In genomic region chr9:95404811-95405465, GRCm38 (mm10) we compare ENCODE assay signal across 8 mouse cellular contexts. TPM values are rescaled to one million over a fixed set of nuclear protein-coding genes. Genes with fewer than 3 reads are reported as not detected.
A peak's percentile ranks its signal among the peaks of the same experiment; 100 is the strongest.
DNase-seq lines count a peak whose midpoint lies in the region; ATAC-seq and TF ChIP-seq lines count a peak whose summit lies in the region.

No protein-coding gene starts in this region.

- H3K27me3 ChIP-seq in heart, embryonic 10.5 days (ENCODE audit: insufficient read depth, poor library complexity, severe bottlenecking): peaks cover 19% of the 10 kb centered on the region
- peaks cover 72% of the 10 kb centered on the region for H3K27me3 ChIP-seq in E14TG2a.4 (ENCODE audit: insufficient read depth, low read length)
- peaks cover 13% of the 10 kb centered on the region for H3K27me3 ChIP-seq in embryonic facial prominence, embryonic 13.5 days
- peaks cover 39% of the 10 kb centered on the region for H3K27me3 ChIP-seq in intestine, postnatal 0 days (replicated peaks; ENCODE audit: control insufficient read depth, insufficient read depth, low read length)
- H3K27me3 ChIP-seq in midbrain, embryonic 12.5 days: peaks cover 14% of the 10 kb centered on the region

- no peak for TF ChIP-seq CTCF in E14TG2a.4 (conservative IDR thresholded peaks at IDR 0.05; ENCODE audit: low read length)
- TF ChIP-seq CTCF in intestine, postnatal 0 days (IDR thresholded peaks at IDR 0.05; ENCODE audit: low read depth): no peak

- H3K36me3 ChIP-seq in heart, embryonic 10.5 days: no peaks in the 10 kb centered on the region
- H3K36me3 ChIP-seq in E14TG2a.4 (ENCODE audit: insufficient read depth, low read length): no peaks in the 10 kb centered on the region
- peaks cover 9% of the 10 kb centered on the region; the same call in 1 of the 2 replicates for H3K36me3 ChIP-seq in embryonic facial prominence, embryonic 13.5 days
- H3K36me3 ChIP-seq in intestine, postnatal 0 days (ENCODE audit: control insufficient read depth, insufficient read depth): no peaks in the 10 kb centered on the region; the same call in 1 of the 2 replicates
- no peaks in the 10 kb centered on the region for H3K36me3 ChIP-seq in midbrain, embryonic 12.5 days

- H3K9ac ChIP-seq in embryonic facial prominence, embryonic 13.5 days: peak overlapping the region; percentile 89
- H3K9ac ChIP-seq in intestine, postnatal 0 days (ENCODE audit: low read depth, low read length): no peak overlapping the region
- H3K9ac ChIP-seq in midbrain, embryonic 12.5 days (replicated peaks): no peak overlapping the region

- peak overlapping the region; percentile 94 for H3K4me2 ChIP-seq in embryonic facial prominence, embryonic 13.5 days
- peak overlapping the region; percentile 88 for H3K4me2 ChIP-seq in intestine, postnatal 0 days (replicated peaks; ENCODE audit: low read depth)
- H3K4me2 ChIP-seq in midbrain, embryonic 12.5 days (replicated peaks): peak overlapping the region; percentile 92

- peak overlapping the region; percentile 78 for H3K4me3 ChIP-seq in heart, embryonic 10.5 days
- H3K4me3 ChIP-seq in E14TG2a.4 (replicated peaks; ENCODE audit: low read length): peak overlapping the region; percentile 86
- peak overlapping the region; percentile 81 for H3K4me3 ChIP-seq in embryonic facial prominence, embryonic 13.5 days
- peak overlapping the region; percentile 60 for H3K4me3 ChIP-seq in intestine, postnatal 0 days (ENCODE audit: low read depth, low read length)
- peak overlapping the region; percentile 82 for H3K4me3 ChIP-seq in midbrain, embryonic 12.5 days

- no peak for DNase-seq in heart, embryonic 10.5 days (ENCODE audit: low spot score)
- DNase-seq in heart, adult 8-10 months (ENCODE audit: low spot score): no peak
- no peak for DNase-seq in spleen, postnatal 4 days (ENCODE audit: low spot score in 2 of 2)

- H3K9me3 ChIP-seq in heart, embryonic 10.5 days: no peaks in the 10 kb centered on the region
- no peaks in the 10 kb centered on the region for H3K9me3 ChIP-seq in E14TG2a.4 (ENCODE audit: low read length)
- no peaks in the 10 kb centered on the region for H3K9me3 ChIP-seq in embryonic facial prominence, embryonic 13.5 days
- H3K9me3 ChIP-seq in intestine, postnatal 0 days (ENCODE audit: control insufficient read depth): no peaks in the 10 kb centered on the region
- H3K9me3 ChIP-seq in midbrain, embryonic 12.5 days: no peaks in the 10 kb centered on the region

- WGBS in heart, embryonic 10.5 days: 69% methylated on average over 38 of the region's 38 CpGs
- WGBS in embryonic facial prominence, embryonic 13.5 days: 72% methylated on average over 38 of the region's 38 CpGs
- WGBS in intestine, postnatal 0 days: 68% methylated on average over 38 of the region's 38 CpGs
- 70% methylated on average over 38 of the region's 38 CpGs for WGBS in midbrain, embryonic 12.5 days

- peaks cover 35% of the 10 kb centered on the region for H3K4me1 ChIP-seq in heart, embryonic 10.5 days
- peaks cover 21% of the 10 kb centered on the region for H3K4me1 ChIP-seq in E14TG2a.4 (replicated peaks; ENCODE audit: low read depth, low read length)
- H3K4me1 ChIP-seq in embryonic facial prominence, embryonic 13.5 days: peaks cover 40% of the 10 kb centered on the region
- H3K4me1 ChIP-seq in intestine, postnatal 0 days (replicated peaks; ENCODE audit: control insufficient read depth, insufficient read depth, low read length): no peaks in the 10 kb centered on the region; the same call in 1 of the 2 replicates
- H3K4me1 ChIP-seq in midbrain, embryonic 12.5 days: peaks cover 18% of the 10 kb centered on the region

- no peak for ATAC-seq in embryonic facial prominence, embryonic 13.5 days (ENCODE audit: insufficient number of reproducible peaks, insufficient read depth, low FRiP score, low TSS enrichment, low read depth)
- no peak for ATAC-seq in intestine, postnatal 0 days
- ATAC-seq in midbrain, embryonic 12.5 days (ENCODE audit: low FRiP score, low read depth): no peak
- ATAC-seq in monocyte, adult 5-6 weeks (replicated peaks; ENCODE audit: insufficient number of reproducible peaks, low FRiP score, low TSS enrichment, poor library complexity, severe bottlenecking): no peak

- H3K27ac ChIP-seq in heart, embryonic 10.5 days: no peak overlapping the region
- no peak overlapping the region for H3K27ac ChIP-seq in embryonic facial prominence, embryonic 13.5 days
- H3K27ac ChIP-seq in intestine, postnatal 0 days (ENCODE audit: low read depth, low read length): no peak overlapping the region
- H3K27ac ChIP-seq in midbrain, embryonic 12.5 days (replicated peaks): no peak overlapping the region

RNA-seq across cellular contexts. Expression of gene Chst2, which starts 1.6 kb away (rescaled TPM):
- 1.6 and 2.1 TPM in 2 replicates for polyA plus RNA-seq in heart, embryonic 10.5 days (2016; fragmentation: Nextera tagmentation; extraction: Ambion mirVana)
- 1 to 10 TPM in 3 of 4 experiments, under 1 TPM in 1; 0.95 to 1.2 (median 1.0) TPM for total RNA-seq in heart, adult 8-10 months (2022)
- 13.2 and 13.5 TPM in 2 replicates for polyA plus RNA-seq in embryonic facial prominence, embryonic 13.5 days (2015; fragmentation: Nextera tagmentation; extraction: Ambion mirVana)
- polyA plus RNA-seq in intestine, postnatal 0 days (2015; fragmentation: Nextera tagmentation; extraction: Ambion mirVana): 1.1 TPM in 2 replicates
- polyA plus RNA-seq in midbrain, embryonic 12.5 days (2016; fragmentation: Nextera tagmentation; extraction: Ambion mirVana): 7.2 and 8.5 TPM in 2 replicates
- total RNA-seq in monocyte, adult 5-6 weeks (2017): 0.10 to 0.32 TPM (median 0.19 TPM) in 3 replicates
